Mouse (Mus musculus) right cerebral cortex, postnatal 25 days (tissue): ENCODE data around the gene Kif20b.

Experiments
- DNase-seq: peaks from one replicate; pipeline ENCODE4 v3.0.0; 2022

Gene Kif20b

DNA sequence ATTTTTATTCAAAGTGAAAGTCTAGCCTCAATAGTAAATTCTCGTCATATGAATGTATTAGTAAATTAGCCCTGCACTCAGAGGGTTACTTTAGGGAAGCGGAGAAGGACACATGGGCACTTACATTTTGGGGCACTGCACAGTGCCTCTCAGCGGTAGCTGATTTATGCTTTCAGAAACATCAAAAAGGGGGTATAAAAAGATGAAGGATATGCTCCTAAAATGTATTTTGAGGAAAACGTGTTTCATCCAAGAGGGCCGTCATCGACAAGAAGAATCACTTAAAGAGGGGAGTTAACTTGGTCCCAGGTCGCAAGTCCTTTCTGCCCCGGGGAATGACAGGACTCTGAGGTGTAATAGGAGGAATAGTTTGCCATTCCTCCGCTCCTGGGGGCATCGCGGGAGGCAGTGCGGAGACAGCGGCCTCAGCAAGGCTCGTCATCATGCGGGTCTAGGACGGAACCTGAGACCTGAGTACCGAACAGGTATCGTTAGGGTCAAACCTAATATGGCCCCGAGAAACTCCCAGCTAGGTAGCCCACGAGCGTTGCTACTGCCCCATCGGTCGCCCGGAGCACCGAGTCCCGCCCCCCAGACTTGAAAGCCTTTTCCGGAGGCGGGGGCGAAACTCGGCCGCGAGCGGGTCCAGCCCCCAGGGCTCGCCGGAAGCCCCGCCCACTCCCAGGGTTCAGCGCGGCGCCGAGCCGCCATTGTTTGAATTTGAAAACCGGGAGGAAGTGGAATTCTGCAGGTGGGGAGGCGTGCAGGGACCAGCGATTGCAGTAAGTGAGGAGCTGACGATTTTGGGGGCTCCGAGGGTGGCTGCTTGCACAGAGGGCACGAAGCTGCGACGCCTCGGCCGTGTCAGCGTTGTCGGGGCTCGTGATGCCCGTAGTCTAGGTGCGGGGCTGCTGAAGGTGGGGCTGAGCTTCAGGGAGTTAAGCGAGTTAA lies at the start of gene Kif20b:
TSS of gene Kif20b (plus strand) at position 710 of the 951 bp plus-strand sequence.
- peak; percentile 88 for DNase-seq

DNA sequence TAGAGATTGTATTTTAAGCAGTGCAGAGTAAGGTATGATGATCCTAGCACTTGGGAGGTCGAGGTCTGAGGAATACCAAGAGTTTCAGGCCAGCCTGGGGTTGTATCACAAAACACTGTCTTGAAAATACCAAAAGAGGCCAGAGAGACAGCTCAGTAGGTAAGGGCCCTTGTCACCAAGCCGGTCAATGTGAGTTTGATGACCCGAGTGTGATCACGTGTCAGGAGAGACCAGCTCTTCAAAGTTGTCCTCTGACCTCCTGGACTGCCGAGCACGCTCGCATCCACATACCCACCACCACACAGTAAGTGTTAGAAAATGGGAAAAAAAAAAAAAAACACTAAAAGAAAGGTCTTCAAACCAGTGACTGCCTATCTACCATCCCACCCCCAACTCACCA lies 45.5 kb upstream of the Kif20b start:
- DNase-seq: no peak

DNA sequence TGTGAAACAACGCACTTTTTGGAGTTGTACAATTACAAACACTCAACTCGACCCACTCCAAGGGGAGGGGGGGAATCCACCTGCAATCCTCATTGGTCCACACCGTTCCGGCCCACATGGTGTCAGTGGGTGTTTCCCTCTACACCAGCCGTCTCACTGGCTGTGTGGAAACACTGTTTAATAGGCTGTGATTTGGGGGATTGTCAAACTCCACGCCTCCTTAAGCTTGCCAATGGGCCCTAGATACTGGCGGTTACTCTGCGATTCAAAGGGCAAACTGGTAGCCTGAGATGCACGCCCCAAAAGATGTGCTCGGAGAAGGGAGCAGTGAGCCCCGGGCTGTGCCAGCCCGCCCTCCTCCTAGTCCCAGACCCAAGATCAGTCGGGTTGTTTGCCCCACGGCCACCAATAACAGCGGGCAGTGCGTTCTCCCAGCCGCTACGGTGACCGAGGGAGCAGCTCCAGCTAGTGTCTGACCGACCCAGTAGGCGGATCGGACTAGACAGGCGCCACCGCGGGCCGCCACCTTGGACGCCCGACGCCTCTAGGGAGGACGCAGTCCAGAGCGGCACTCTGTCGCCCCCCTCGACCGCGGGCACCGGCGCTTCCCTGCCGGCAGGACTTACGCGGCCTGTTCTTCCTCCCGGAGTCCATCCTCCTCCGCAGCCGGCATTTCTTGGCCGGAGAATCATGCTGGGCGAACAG lies 44.1 kb upstream of the Kif20b start:
- peak; percentile 83 for DNase-seq

DNA sequence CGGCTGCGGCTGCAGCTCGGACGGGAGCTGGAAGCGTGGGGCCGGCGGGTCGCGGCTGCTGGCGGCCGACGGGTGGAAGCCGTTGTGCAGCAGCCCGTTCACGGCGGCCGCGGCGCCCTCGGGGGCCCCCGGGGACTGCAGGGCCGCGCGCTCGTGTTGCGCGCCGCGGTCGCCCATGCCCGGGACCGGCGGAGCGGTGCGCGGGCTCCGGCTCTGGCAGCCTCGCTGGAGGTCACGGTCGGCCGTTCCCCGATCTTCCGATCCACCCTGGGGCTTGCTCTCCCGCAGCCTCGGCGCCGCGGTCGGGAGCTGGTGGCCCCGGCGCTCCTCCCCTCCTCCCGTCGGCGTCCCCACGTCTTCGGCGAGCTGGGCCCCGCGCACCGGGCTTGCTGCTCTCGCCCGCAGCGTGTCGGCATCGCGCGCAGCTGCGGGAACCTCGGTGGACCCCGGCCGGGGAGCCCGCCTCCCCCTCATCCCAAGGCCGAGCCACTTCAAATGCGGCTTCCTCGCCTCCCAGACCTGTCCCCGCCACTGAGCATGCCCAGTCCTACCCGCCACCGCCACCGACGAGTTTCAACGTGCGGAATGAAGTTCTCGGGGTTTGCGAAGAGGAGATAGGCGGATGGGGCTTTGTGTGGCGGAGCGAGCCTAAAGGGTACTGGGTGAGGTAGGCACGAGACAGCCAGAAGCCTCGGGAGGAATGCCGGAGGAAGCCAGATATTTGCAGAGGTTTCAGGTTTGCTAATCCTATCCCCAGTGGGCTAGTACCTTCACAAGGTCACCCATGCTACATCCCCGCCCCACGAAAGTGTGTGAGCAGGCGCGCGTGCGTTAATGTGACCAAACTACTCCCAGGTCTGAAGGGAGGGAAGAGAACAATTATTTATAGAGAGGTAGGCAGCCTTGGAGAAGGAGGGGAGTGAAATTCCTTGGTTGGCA lies 43.3 kb upstream of the Kif20b start, which contains the start of gene Pank1:
TSS of gene Pank1 (minus strand) at position 853 of the 939 bp plus-strand sequence.
- DNase-seq: peak; percentile 83

DNA sequence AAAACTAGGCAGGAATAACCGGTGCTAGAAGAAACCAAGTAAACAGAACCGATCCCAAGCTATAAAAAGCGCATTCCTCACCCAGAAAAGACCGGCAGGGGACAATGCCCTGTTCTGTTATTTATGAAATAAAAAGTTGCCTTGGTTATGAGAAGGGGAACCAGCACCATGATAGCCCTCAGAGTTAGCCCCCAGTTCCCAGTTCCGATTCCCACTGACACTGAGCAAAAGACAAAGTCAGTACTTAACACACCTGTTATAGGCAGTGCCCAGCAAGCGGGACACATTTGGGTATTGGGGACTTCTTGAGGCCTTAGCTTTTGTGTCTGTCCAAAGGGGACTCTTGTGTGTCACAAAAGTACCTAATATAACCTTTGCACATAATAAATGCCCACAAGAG lies 42.5 kb upstream of the Kif20b start:
- no peak for DNase-seq

DNA sequence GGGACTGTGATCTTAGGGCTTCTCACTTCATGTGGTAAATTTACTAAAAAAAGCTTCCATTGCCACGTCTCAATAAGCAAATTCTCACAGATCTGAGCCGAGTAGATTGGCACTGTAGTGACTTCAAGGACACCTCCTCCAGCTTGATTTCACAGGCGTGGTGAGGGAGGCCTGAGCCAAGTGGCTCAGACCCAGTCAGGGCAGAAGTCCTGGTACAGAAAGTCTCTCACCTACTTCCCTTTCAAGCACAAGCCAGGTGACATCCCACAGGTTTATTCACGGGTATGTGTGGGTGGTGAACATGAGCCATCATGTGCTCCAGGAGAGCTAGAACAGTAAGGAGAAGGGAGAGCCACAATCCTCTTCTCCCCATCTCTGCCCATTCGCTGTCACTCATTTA lies 41.0 kb upstream of the Kif20b start:
- DNase-seq: peak; percentile 23

DNA sequence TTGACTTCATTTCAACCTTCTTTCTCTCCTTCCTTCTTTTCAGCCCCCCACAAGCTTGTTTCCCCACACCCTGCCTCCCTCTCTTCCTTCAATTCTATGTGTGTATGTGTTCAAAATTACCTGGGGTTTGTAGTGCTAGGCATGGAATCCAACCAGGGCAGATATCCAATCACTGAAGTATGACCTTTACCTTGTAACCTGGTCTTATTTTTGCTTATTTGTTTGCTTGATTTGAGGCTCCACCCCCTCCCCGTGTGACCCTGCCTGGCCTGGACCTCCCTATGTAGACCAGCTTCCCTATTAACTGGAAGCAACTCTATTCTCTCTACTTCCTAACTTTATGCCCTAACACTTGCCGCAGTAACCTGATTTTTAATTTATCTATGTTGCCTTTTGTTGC lies 39.7 kb upstream of the Kif20b start:
- no peak for DNase-seq

DNA sequence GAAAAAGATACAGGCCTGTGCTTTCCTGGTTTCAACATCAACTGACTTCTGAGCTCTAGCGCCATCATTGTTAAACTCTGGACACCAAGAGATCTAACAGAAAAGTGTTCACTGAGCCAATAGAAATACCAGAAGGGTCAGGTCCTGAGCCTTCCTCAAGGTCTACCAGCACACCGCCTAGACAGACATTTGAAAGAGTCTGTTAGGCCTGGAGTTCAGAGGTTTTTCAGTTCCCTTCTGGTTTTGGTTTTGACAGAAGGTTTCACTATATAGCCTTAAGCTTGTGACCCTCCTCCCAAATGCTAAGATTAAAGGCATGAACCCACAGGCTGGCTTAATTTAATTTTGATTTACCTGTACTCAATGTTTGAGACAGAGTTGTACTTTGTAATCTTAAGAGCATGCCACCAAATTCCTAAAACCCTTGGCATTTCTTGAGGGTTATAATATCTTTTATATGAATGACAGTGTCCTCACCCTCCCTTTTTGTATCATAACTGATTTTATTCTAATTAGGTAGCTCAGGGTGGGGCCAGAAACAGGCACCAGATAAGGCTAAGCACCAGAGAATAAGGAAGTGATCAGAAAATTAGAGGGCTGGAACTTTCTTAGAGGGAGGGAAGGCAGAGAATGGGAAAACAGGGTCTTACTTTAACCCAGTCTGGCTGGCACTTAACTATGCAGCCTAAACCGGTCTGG lies 38.5 kb upstream of the Kif20b start:
- DNase-seq: no peak

DNA sequence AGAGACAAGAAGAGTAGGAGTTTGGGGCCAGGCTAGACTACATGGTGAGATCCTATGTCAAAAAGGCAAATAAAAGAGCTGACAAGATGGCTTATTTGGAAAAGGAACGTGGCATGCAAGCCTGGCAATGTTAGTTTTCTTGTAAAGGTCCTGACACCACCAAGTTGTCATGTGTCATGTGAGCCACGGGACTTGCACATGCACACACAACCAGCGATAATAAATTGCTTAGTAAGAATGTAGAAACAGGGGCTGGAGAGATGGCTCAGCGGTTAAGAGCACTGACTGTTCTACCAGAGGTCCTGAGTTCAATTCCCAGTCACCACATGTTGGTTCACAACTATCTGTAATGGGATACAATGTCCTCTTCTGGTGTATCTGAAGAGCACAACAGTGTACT lies 35.8 kb upstream of the Kif20b start:
- no peak for DNase-seq

DNA sequence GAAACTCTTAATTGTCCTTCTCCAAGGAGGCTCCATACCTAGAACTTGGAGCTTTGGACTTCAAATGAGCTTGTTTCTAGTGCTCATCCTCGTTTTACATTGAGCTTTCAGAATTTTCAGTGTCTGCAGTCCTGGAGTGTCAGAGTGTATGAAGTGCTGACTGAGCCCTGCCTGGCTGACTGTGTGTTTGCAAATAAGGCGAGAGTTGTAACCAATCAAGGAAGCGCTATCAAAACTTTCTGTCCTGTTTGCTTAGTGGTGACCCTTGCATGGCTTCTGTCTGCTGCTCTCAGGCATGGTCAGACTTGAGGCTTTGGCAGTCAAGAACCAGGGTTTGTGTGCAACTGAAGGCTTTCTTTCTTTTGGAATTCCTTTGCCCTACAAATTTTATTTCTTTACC lies 31.2 kb upstream of the Kif20b start:
- DNase-seq: no peak

DNA sequence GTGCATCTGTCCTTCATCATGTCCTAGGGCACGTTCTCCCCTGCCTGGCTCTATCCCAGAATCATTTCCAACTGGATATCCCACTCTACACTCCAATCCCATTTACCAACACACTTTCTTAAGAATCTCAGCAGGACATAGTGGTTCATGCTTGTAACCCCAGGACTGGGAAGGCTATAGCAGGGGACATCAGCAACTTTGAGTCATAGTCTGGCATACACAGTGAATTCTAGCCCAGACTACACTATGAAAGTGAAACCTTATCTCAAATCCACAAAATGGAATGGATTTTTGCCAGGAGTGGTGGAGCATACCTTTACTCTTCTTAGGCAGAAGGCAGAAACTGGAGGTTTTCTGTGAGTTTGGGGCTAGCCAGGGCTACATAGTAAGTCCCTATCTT lies 30.6 kb upstream of the Kif20b start:
- DNase-seq: no peak

DNA sequence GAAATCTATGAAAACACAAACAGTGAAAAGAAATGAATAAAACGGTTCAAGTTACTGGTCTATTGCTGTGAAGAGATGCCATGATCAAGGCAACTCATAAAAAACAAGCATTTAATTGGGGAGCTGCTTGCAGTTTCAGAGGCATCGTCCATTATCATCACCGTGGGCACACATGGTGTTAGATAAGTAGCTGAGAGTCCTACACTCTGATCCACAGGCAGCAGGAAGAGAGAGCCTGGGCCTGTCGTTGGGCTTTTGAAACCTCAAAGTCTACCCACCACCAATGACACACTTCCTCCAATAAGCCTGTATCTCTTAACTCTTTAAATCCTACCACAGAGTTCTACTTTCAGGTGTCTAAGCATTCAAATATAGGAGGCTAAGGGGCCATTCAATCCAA lies 27.1 kb upstream of the Kif20b start:
- DNase-seq: no peak

DNA sequence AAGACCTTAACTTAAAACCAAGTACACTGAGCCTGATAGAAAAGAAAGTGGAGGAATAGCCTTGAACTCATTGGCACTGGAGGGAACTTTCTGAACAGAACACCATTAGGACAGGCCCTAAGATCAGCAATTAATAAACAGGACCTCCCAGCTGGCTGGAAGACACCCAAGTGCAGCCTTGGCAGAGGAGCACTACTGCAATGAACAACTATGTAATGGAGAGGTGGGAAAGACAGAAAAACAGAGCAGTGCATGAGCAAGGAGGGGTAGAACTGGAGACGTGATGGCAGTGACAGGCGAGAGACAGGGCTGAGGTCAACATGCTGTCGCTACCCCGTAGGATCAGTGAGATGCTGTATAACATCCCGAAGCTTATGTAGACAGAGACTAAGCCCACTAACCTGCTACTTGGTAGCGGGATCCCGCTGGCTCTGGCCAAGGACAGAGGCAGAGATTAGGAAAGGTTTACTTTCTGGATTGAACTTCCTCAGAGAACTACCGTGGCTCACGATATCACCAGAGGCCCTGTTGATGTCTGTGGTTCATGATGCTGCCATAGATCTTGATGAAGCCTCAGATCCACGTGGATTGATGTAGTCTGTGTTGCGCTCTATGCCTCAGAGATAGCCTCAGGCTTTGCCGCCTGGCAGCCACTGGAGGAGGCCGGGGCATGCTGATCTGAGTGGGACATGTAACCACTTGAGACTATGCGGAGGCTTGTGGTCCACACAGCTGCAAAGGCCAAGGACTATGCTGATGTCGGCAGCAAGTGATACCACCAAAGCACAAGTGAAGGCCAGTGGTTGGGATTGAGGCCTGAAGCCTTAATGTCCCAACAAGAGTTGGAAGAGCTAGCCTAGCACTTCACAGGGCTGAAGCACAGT lies 24.8 kb upstream of the Kif20b start:
- no peak for DNase-seq

DNA sequence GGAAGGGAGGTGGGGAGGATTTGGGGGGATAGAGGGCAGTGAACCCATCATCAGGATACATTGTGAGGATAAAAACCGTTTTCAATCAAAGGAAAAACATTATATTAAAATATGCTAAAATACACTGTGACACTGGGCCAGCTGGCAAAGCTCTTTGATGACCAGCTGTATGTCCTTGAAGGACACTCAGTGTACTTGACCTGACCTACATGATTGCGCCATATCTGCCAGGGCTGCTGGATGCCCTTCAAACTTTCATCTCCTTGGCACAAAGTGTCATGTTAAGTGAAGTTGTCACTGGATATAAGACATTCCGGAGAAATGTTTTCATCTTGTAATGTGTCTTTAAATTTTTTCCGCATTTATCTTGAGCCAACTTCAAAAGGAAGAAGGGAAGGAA lies 23.2 kb upstream of the Kif20b start:
- no peak for DNase-seq

DNA sequence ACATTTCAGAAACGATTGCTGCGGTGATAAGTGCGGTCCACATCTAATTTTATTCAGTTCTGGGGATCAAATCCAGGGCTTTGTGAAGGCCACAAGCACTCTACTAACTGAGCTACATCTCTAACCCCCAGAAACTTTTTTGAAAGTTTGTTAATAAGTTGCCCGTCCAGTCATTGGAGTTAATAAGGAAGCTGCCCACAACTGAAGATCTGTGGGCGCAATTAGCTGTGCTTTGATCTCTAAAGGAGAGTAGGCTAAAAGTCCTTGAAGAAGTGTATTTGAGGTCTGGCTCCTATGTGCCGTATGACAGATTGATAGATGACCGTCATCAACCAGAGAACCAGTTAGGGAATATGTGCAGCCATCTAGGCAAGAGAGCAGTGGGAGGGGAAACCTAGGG lies 20.9 kb upstream of the Kif20b start:
- no peak for DNase-seq

DNA sequence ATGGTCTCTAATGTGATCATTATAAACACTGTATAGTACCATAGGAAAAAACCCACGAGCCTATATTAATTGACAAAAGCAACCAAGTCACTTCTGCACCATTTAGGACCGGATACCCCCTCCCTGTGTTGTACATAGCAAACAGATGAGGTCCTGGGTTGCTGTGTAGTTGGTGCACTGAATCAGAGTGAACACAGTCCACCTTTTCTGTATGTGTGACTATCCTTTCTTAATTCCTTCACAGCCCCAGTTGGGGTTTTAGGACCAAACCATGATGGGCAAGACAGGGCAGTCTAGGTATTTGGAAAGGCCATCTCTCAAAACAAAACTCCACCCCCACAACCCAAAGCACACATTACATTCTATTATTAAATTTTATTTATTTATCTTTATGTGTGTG lies 20.4 kb upstream of the Kif20b start:
- DNase-seq: no peak

DNA sequence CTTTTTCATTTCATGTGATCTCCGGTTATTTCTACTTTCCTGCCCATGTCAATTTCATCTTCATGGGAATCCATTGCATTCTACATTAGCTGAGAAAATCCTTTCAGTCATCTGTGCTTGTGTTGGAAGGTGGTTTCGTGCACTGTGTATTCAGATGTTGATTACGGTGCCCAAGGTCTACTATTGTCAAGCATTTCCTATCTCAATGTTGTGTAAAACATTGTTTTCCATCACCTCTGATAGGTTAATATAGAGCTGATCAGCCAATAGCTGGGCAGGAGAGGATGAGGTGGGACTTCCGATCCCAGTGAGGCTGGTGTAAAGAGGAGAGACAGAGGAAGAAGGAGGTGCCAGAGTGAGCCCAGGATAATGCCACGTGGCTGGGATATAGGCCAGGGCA lies 18.1 kb upstream of the Kif20b start:
- no peak for DNase-seq

DNA sequence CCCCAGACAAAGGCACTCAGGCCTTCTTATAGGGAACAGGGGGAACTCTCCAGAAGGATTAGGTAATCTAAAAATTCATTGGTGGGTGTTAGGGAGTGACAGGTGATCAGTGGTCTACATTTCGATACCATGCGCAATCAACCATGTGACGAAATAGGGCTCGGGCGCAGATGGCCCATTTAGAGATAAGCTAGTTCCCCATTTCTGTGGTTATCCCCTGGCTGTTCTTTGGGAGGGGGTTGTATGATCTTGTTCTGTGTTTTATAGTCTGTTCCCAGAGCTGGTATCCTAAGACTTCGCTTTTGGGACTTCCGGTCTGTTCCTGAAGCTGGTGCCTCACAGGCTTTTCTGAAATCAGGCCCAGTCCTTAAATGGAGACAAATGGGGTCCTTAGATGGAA lies 16.7 kb upstream of the Kif20b start:
- no peak for DNase-seq

DNA sequence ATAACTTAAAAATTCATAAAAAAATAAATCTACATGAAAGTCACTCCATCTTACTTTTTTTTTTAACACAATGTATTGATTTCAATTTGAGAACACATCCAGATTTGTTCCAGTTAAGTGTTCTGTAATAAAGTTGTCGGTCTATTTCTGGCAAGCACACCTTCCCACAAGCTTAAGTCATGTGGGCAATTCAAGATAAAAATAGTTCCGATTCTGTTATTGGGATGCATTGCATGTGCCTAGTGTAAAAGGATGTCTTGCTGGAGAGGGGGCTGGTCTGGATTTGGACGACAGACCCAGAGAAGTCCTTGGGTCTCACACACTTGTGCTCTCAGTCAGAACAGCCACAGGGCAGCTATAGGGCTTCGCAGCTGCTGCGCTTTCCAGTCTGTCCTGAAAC lies 15.4 kb upstream of the Kif20b start:
- no peak for DNase-seq

DNA sequence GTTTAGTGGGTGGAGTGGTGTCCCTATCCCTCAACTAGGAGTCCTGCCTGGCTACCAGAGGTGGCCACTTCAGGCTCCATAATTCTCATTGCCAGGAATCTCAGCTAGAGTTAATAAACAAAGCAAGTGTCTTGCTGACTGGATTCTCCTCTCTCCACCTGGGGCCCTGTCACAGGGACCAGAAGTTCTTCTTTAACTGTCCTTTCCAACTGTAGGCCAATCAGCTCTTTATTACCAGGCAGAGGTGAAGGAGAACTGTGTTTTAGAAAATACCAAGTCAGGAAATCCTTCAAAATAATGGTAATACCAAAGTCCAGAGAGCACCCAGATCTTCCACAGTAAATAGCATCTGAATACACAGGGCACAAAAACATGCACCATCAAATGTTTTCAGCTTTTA lies 9.8 kb upstream of the Kif20b start:
- no peak for DNase-seq

DNA sequence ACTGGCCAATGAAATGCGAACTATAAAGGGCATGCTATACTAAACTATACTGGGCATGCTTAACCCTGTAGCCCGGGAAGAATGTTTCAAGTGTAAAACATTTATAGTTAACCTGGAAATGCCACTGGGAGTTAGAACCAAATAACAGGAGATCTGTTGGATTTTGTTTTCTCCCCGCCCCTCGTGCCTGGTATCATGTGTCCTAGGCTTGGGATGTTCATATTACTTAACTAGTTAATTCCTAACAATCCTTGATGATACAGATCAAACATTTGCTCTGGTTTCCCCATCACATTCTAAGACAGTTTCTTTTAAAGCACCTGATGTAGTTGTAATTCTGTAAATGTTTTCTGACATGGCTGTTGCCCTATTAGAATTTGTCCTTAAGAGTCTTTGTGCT lies 2.1 kb upstream of the Kif20b start:
- DNase-seq: no peak
